Mouse (Mus musculus) testis, adult 2 months (tissue): ENCODE results near the gene Fbxw21. TPM values are rescaled to one million over a fixed set of nuclear protein-coding genes. Genes with fewer than 3 reads are reported as not detected.

Experiments
- H3K27ac ChIP-seq: fragments of 200-500 bp; 2 replicates; pipeline ENCODE4 v1.5.1; 2012; ENCODE audit warnings: low read depth, low read length; ENCODE audit not compliant: control insufficient read depth, insufficient read depth
- H3K27me3 ChIP-seq: fragments of 200-500 bp; 2 replicates; pipeline ENCODE4 v1.6.1; 2012; ENCODE audit warnings: mild to moderate bottlenecking, low read length, moderate library complexity; ENCODE audit not compliant: control insufficient read depth, insufficient read depth
- H3K36me3 ChIP-seq: fragments of 200-500 bp; 2 replicates; pipeline ENCODE4 v1.6.1; 2012; ENCODE audit warnings: mild to moderate bottlenecking, low read length; ENCODE audit not compliant: control insufficient read depth, insufficient read depth
- H3K4me1 ChIP-seq: fragments of 200-500 bp; 2 replicates; pipeline ENCODE4 v1.6.1; 2012; ENCODE audit warnings: low read length; ENCODE audit not compliant: control insufficient read depth, insufficient read depth
- H3K4me3 ChIP-seq: fragments of 200-500 bp; 2 replicates; pipeline ENCODE4 v1.5.1; 2012; ENCODE audit warnings: low read depth, mild to moderate bottlenecking, low read length, moderate library complexity, mixed read lengths; ENCODE audit not compliant: control insufficient read depth
- CTCF ChIP-seq: fragments of 200-500 bp; IDR thresholded peaks from 2 replicates; pipeline ENCODE4 v1.5.1; 2012; ENCODE audit warnings: low read depth, mild to moderate bottlenecking, inconsistent platforms, low read length, moderate library complexity; ENCODE audit not compliant: control insufficient read depth, insufficient read depth, insufficient replicate concordance
- POLR2A ChIP-seq: fragments of 200-500 bp; IDR thresholded peaks from 2 replicates; pipeline ENCODE4 v1.6.1; 2012; ENCODE audit warnings: low read depth, mild to moderate bottlenecking, inconsistent platforms, low read length, moderate library complexity; ENCODE audit not compliant: control insufficient read depth
- polyA plus RNA-seq: library from polyadenylated mRNA; depleted of rRNA; stranded (reverse); fragments of >200 nt; gene quantifications from 2 replicates; pipeline ENCODE4 v1.2.3, GENCODE M21; 2012

Fbxw21 gene
- polyA plus RNA-seq, 1 experiment: not detected

DNA sequence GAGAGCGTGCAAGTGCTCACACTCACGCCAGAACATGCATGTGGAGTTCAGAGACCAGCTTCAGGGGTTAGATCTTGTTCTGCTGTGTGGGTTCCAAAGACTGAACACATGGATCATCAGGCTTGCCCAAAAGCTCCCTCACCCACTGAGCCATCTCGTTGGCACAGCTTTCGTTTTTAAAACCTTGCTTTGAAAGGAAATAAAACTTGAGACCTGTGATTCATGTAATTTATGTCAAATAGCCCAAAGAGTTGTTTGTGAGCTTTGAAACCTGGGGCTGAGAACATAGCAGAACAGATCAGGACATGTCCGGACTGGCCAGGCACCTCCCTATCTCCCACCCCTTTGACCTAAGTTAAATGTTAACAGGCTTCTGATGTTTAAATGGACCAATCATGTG is 31.8 kb downstream of the Fbxw21 start:
- Histone ChIP-seq H3K27me3 (no peaks in the 10 kb centered on the region), H3K36me3 (no peaks in the 10 kb centered on the region), H3K4me3 (no peak overlapping the region), H3K27ac (no peak overlapping the region), H3K4me1 (no peaks in the 10 kb centered on the region)
- TF ChIP-seq CTCF (no peak), POLR2A (no peak)

- Histone ChIP-seq H3K4me1 (no peaks in the 10 kb centered on the region), H3K4me3 (no peak overlapping the region), H3K27me3 (no peaks in the 10 kb centered on the region), H3K27ac (no peak overlapping the region), H3K36me3 (no peaks in the 10 kb centered on the region)
- TF ChIP-seq POLR2A: no peak
- TF ChIP-seq CTCF: no peak
Measured at GRCm38 (mm10) chr9:109128211-109128610, 33.6 kb downstream of the Fbxw21 start.

GRCm38 (mm10) chr9:109127076-109127475 is 34.8 kb downstream of the Fbxw21 start:
- no peaks in the 10 kb centered on the region for H3K27me3 ChIP-seq
- TF ChIP-seq POLR2A: no peak
- no peak for TF ChIP-seq CTCF

DNA sequence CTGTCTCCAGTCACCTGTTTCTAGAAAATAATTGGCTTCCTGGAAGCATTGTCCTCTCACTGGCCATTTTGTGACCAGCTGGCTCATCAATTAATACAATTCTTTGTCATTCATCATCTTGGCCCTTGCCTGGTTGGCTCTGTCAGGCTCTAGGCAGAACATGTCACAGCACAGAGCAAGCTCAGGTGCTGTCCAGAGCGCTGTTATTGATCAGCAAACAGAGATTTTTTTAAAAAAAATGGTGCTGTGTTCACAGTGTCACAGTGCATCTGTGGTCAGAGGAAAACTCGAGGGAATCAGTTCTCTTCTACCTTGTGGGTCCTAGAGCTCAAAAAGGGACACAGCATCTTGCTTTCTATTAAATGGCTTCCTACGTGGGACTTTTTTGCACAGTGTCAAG is 36.4 kb downstream of the Fbxw21 start:
- Histone ChIP-seq H3K27me3 (no peaks in the 10 kb centered on the region), H3K4me1 (no peaks in the 10 kb centered on the region), H3K4me3 (no peak overlapping the region), H3K36me3 (no peaks in the 10 kb centered on the region), H3K27ac (no peak overlapping the region)
- TF ChIP-seq CTCF (no peak), POLR2A (no peak)

More at GRCm38 (mm10) chr9:109127076-109127475, 34.8 kb downstream of the Fbxw21 start:
- no peak overlapping the region for H3K27ac ChIP-seq
- H3K36me3 ChIP-seq: no peaks in the 10 kb centered on the region
- H3K4me3 ChIP-seq: no peak overlapping the region
- H3K4me1 ChIP-seq: no peaks in the 10 kb centered on the region

GRCm38 (mm10) chr9:109125043-109125442 is 36.8 kb downstream of the Fbxw21 start:
- TF ChIP-seq CTCF: no peak
- TF ChIP-seq POLR2A: no peak
- no peak overlapping the region for H3K4me3 ChIP-seq
- no peaks in the 10 kb centered on the region for H3K36me3 ChIP-seq
- H3K27me3 ChIP-seq: no peaks in the 10 kb centered on the region
- H3K4me1 ChIP-seq: no peaks in the 10 kb centered on the region
- H3K27ac ChIP-seq: no peak overlapping the region

DNA sequence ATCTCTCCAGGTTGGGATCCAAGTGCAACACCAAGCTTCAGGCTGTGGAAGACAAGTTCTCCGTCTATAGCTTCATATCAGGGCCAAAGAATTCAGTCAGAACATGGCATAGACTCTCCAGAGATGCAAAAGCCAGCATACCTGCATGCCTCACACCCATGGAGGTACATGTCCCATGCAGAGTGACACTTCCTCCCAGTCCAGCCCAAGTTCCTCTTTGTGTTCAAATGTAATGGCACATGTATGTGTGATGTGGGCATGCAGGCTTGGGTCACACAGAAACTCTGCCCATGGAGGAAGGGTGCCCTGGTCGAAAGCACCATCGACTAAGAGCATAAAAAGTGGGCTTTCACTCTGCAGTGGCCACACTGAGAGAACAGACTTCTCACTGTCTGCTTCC is 37.7 kb downstream of the Fbxw21 start:
- Histone ChIP-seq H3K27me3 (no peaks in the 10 kb centered on the region), H3K4me1 (no peaks in the 10 kb centered on the region), H3K36me3 (no peaks in the 10 kb centered on the region), H3K4me3 (no peak overlapping the region), H3K27ac (no peak overlapping the region)
- no peak for TF ChIP-seq POLR2A
- no peak for TF ChIP-seq CTCF

- TF ChIP-seq CTCF (no peak), POLR2A (no peak)
- H3K4me1 ChIP-seq: no peaks in the 10 kb centered on the region
- H3K36me3 ChIP-seq: no peaks in the 10 kb centered on the region
- H3K27ac ChIP-seq: no peak overlapping the region
- H3K4me3 ChIP-seq: no peak overlapping the region
- H3K27me3 ChIP-seq: no peaks in the 10 kb centered on the region
Measured at GRCm38 (mm10) chr9:109123266-109123665, 38.6 kb downstream of the Fbxw21 start.

- Histone ChIP-seq H3K27ac (no peak overlapping the region), H3K4me3 (no peak overlapping the region), H3K4me1 (no peaks in the 10 kb centered on the region), H3K27me3 (no peaks in the 10 kb centered on the region), H3K36me3 (no peaks in the 10 kb centered on the region)
- no peak for TF ChIP-seq POLR2A
- TF ChIP-seq CTCF: no peak
Measured at GRCm38 (mm10) chr9:109122553-109123085, 39.2 kb downstream of the Fbxw21 start.
